Mouse (Mus musculus) frontal cortex, postnatal 14 days (tissue): ENCODE measurements at regions not wholly inside any gene's neighbourhood (a gene's known extent, or its start where the extent isn't known, plus 50 kb on each side); places are given as distances from the start of the nearest gene placed in this dataset.

Source experiments
- DNase-seq, 2 experiments: peaks; one replicate each; pipeline ENCODE4 v3.0.0; 2022; ENCODE audit warnings: low spot score in 2 of 2

DNA sequence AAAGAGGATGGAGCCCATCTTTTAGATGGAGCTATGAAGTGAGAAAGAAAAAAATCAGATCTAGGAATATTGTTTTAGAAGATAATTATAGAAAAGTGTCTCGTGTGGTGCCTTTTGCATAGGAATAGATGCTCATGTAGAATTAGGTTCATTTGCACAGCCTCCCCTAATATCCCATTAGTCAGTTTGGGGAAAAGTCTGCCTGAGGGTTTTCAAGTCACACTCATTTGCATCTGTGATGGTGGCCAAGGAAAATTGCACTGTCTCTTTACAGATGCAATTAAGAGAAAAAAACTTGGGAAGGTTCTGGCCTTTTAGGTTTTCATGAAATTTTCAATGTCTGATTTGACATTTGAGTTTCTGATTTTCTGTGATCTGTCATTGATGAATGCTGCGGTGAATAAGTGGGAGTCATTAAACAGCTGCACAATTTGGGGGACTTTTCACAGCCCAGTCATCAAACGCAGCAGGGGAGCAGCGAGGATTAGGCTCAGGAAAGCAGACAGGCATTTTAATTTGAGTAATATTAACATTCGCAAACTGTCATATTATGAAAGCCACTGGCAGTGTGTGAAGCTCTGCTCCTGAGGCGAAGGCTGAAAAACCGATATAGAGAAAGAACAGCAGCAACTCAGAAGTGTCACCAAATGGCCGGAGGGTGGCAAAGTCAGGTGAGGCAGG, 281.5 kb upstream of the Cxadr start:
- DNase-seq = no peak

DNA sequence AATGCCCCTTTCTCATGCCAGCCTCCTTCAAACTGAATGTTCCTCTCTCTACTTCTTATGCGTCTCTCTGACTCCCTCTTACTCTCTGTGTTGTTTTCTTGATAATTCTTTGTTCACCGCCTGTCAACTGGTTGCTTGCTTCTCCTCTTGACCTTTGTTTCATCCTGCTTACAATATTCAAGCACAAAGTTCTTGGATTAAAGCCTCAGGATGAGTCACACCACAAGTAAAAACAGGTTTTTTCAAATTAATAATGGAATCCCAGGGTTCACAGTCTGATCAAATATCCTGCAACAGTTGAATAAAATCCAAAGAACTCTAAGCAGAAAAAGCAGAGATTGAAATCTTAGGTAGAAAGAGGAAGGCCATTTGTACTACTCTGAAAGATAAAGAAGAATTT, 285.9 kb upstream of the Cxadr start:
- DNase-seq = no peak

- DNase-seq = no peak
These were observed 288.1 kb upstream of the Cxadr start for GRCm38 (mm10) chr16:78013049-78013819.

DNA sequence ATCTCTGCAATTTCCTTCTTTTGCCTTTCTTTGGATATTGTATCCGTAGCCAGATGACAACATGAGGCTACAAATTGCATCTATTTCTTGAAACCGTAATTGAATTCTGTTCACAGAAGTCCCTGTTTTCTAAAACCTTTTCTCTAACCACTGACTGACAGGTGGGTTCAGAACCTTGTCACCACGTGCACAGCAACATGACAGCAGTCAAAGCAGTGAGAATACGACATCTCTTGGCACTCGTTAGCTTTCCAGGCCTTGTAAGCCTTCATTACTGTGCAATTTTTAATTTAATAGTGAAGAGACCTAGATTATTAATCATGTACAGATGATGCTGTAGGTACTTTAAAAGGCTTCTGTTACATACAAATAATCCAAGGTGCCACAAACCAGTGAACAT, 297.3 kb upstream of the Cxadr start:
- no peak for DNase-seq

DNA sequence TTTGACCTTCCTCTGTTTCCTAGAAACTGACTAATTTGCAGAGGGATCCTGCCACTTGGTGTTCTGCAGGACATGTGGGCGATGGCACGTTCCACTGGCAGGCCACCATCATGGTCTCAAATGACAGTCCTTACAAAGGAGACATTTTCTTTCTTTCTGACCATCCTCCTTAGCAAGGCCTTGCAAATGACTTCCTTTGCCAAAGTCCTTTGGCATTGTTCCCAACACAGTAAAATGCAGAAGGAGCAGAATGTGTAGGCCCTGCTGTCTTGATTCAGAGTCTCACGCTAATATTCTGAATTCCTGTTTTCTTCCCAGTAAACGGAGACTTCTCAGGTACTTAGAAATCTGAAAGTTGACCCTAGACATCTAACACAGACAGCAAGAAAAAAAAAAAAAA, 308.3 kb upstream of the Cxadr start:
- DNase-seq = no peak

- DNase-seq = no peak
These were observed 311.4 kb upstream of the Cxadr start for GRCm38 (mm10) chr16:77989791-77990325.

DNA sequence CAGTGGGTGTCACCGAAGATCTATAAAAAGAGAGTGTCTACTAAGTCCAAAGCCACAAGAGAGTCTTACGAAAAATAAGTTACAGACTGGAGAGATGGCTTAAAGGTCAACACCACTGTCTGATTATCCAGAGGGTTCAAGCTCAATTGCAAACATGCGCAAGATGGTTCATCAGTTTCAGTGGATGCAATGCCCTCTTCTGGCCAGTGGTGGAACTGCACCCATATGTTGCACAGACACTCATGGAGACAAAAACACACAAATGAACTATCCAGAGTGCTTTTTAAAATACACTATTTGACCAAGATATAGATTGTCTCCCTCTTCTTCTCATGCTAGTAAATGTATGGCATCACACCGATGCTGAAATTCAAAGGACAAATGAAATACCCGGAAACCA, 312.1 kb upstream of the Cxadr start:
- DNase-seq = no peak

GRCm38 (mm10) chr16:77986884-77987529, 314.3 kb upstream of the Cxadr start:
- DNase-seq = no peak

- DNase-seq = no peak
These were observed 346.9 kb upstream of the Gm11146 start for GRCm38 (mm10) chr16:77948785-77949184.

- DNase-seq = no peak
These were observed 343.5 kb upstream of the Gm11146 start for GRCm38 (mm10) chr16:77945442-77945841.

DNA sequence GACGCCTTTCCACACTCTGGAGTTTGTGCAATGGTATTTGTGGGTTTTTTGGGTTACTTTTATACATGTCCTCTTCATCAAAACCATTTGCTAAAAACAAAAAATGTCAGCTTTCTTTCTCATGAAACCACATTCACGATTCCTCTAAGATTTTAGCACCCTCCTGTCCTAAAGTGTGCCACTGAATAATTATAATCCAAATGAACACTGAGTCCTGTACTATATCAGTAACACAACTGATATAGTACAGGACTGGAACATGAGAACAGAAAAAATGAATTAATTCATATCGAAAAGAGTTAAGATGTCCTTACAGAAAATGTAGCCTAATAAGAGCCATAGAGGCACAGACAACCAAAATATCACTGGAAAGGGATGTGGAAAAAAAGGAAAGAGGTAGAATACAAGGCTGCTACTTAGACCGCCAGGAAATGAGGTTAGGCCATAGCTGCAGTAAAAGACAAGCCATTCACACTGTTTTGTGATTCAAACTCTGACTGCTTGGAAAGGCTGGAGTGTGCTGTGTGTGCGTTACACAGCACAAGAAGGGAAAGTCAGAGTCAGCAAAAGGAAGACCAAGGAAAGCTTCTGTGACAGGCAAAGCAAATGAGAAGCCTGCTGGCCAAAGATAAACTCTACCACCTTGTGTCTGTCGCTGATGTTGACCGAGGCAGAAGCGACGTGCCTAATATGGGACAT, 329.3 kb upstream of the Gm11146 start:
- DNase-seq = no peak

DNA sequence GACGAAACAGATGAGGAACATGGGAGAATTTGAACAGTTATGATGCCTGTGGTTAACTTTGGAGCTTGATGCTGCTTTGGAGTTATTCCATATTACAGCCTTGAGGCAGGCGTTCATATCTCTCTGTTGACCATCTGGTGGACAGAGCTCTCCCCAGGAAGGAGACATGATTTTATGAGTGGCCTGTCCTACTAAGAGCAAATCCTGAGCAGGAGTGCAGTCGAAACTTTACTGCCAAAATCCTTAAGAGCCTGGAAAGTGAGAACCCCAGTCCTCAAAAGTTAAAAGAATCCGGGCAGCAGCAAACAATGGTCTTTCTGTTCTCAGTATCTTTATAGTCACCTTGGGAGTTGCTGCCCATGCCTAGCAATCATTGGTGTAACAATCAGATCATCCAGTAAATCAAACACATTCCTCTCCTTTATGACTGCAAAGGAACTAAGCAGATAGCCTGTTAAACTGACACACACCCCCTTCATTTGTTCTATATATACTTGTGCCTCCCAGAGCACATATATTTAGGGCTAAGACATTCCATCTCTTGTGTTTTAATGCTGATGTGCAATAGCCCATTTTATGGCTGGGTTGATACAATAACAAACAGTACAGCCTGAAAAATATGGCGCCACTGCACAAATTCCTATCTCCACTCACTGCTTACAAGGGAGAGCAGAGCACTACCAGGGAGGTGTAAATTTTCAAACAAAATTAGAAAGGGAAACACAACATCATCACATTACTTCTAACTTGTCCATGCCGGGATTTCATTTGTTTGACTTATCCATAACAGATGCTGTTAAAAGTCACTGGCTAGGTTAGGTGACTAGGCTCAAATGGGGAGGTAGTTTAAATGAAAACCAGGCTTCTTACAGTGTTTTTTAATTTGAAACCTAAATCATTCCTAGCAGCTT, 312.5 kb upstream of the Gm11146 start:
- DNase-seq = no peak

GRCm38 (mm10) chr16:77894247-77894646, 292.4 kb upstream of the Gm11146 start:
- DNase-seq = no peak

GRCm38 (mm10) chr16:77893690-77894089, 291.8 kb upstream of the Gm11146 start:
- no peak for DNase-seq

GRCm38 (mm10) chr16:77892731-77893130, 290.8 kb upstream of the Gm11146 start:
- no peak for DNase-seq

- DNase-seq = no peak
These were observed 287.5 kb upstream of the Gm11146 start for GRCm38 (mm10) chr16:77889348-77889747.

DNA sequence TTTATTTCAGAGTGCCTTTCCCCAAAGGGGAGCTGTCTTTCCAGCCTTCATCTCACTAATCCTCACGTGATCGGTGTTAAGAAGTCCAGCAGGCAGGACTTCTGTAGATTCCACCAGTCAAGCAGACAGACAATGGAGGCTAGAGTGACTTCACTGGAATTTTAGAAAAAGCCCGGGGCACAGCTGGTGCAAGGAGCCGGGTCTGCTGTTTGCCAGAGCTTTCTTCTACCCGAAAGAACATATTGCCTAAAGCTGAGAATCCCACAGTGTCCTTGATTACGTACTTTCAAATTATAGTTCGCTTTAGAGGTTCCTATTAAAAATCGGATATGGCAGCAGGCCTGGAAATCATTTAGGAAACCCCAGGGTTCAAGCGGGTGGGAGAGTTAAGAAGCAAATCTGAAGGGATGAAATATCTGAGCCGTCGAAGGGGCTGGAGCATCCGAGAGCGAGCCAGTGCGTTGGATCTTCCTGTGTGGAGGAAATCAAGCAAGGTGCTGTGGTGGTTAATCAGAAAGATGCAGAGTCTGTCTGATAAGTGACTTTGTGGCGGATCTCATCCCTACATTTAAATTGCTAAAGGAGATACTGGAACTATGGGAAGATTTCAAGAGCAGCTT, 283.3 kb upstream of the Gm11146 start:
- DNase-seq = peak in 1 of 2 experiments; percentile 3

GRCm38 (mm10) chr16:77884495-77884894, 282.6 kb upstream of the Gm11146 start:
- DNase-seq = no peak

DNA sequence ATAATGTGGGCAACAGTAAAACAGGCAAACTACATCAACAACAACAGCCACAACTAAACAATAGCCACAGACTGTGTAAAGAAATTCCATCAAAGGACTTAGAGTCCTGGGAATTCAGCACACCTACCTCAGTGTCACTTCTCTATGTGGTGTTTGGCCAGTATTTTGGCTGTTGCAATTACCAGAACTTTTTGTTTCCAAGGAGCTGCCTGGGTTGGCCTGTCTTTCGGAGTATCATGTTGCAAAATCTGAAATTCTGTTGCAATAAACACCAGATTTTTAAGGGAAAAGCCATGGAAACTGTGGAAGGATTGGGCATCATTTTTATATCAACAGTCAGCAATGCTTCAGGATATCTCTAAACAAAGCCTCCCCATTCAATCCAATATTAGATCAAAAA, 275.1 kb upstream of the Gm11146 start:
- no peak for DNase-seq

- DNase-seq = no peak
These were observed 261.4 kb upstream of the Gm11146 start for GRCm38 (mm10) chr16:77863246-77863645.
